Mouse (Mus musculus) fibroblast of lung, adult 2 months (primary cell): ENCODE measurements around the gene Chn1.
A peak's percentile ranks its signal among the peaks of the same experiment; 100 is the strongest.

Source experiments
- DNase-seq: peaks from one replicate; pipeline ENCODE4 v3.0.0-alpha.2; 2011; ENCODE audit warnings: low read depth

Chn1 gene

GRCm38 (mm10) chr2:73631816-73632215, 143.3 kb downstream of the Chn1 start:
- DNase-seq = no peak

GRCm38 (mm10) chr2:73618486-73619052, 156.6 kb downstream of the Chn1 start:
- DNase-seq = no peak

- DNase-seq = no peak
Observed at GRCm38 (mm10) chr2:73616434-73617057, 158.6 kb downstream of the Chn1 start.

GRCm38 (mm10) chr2:73615456-73615855, 159.7 kb downstream of the Chn1 start:
- DNase-seq = no peak

GRCm38 (mm10) chr2:73614303-73614702, 160.8 kb downstream of the Chn1 start:
- DNase-seq = no peak

- DNase-seq = no peak
Observed at GRCm38 (mm10) chr2:73612941-73613340, 162.2 kb downstream of the Chn1 start.

GRCm38 (mm10) chr2:73612367-73612914, 162.7 kb downstream of the Chn1 start:
- no peak for DNase-seq

GRCm38 (mm10) chr2:73611798-73612197, 163.3 kb downstream of the Chn1 start:
- no peak for DNase-seq

GRCm38 (mm10) chr2:73609724-73610210, 165.4 kb downstream of the Chn1 start:
- DNase-seq = no peak

GRCm38 (mm10) chr2:73609067-73609723, 166.0 kb downstream of the Chn1 start:
- peak; percentile 67 for DNase-seq

GRCm38 (mm10) chr2:73608391-73608790, 166.8 kb downstream of the Chn1 start:
- no peak for DNase-seq

- DNase-seq = peak; percentile 23
Observed at GRCm38 (mm10) chr2:73607609-73608008, 167.5 kb downstream of the Chn1 start.

GRCm38 (mm10) chr2:73607146-73607545, 168.0 kb downstream of the Chn1 start:
- no peak for DNase-seq

GRCm38 (mm10) chr2:73606616-73607015, 168.5 kb downstream of the Chn1 start:
- DNase-seq = no peak

GRCm38 (mm10) chr2:73605077-73605476, 170.1 kb downstream of the Chn1 start:
- no peak for DNase-seq

- no peak for DNase-seq
Observed at GRCm38 (mm10) chr2:73604579-73604978, 170.6 kb downstream of the Chn1 start.

GRCm38 (mm10) chr2:73600650-73601049, 174.5 kb downstream of the Chn1 start:
- DNase-seq = no peak

GRCm38 (mm10) chr2:73597772-73598171, 177.4 kb downstream of the Chn1 start:
- no peak for DNase-seq

GRCm38 (mm10) chr2:73596786-73597185, 178.4 kb downstream of the Chn1 start:
- DNase-seq = no peak

GRCm38 (mm10) chr2:73596326-73596725, 178.8 kb downstream of the Chn1 start:
- no peak for DNase-seq

- no peak for DNase-seq
Observed at GRCm38 (mm10) chr2:73593101-73593439, 182.1 kb downstream of the Chn1 start.

- DNase-seq = peak; percentile 51
Observed at GRCm38 (mm10) chr2:73592231-73593100, 182.7 kb downstream of the Chn1 start.
